Mouse (Mus musculus): ENCODE data around the gene Ifna2. TPM values are rescaled to one million over a fixed set of nuclear protein-coding genes. Genes with fewer than 3 reads are reported as not detected.
A peak's percentile ranks its signal among the peaks of the same experiment; 100 is the strongest.

The Ifna2 gene
- polyA plus RNA-seq, 1 experiment from 2014 or later = not detected

GRCm38 (mm10) chr4:88697753-88698152 lies 14.0 kb upstream of the Ifna2 start:
- Histone ChIP-seq H3K4me3 (no peak overlapping the region), H3K36me3 (replicated peaks) (no peaks in the 10 kb centered on the region), H3K4me1 (no peaks in the 10 kb centered on the region), H3K9me3 (no peaks in the 10 kb centered on the region), H3K27ac (no peak overlapping the region), H3K27me3 (ENCODE audit: poor library complexity, severe bottlenecking) (no peaks in the 10 kb centered on the region)
- DNase-seq (ENCODE audit: extremely low spot score, low spot score) = no peak
- 78% methylated on average over 4 of the region's 4 CpGs for WGBS

DNA sequence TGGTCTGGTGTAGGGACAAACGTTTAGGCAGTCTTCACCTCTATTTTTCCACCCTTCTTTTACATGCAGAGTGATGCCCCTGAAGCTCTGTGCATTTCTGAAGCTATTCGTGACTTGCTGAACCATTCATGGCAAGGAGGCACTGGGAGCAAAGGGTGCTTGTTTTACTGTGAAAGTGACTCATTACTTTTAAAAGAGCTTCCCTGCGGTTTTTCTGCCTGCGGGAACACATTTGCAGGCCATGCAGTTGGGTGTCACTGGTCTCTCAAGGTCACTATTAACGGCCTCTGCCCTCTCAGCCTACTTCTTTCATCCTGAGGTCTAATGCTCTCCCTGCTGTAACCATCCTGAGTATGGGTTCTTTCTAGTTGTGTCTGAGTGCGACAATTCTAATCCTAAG lies 13.4 kb upstream of the Ifna2 start:
- no peaks in the 10 kb centered on the region for H3K36me3 ChIP-seq (replicated peaks)
- no peak overlapping the region for H3K4me3 ChIP-seq
- H3K27ac ChIP-seq = no peak overlapping the region
- no peaks in the 10 kb centered on the region for H3K9me3 ChIP-seq
- 69% methylated on average over 6 of the region's 6 CpGs for WGBS
- no peaks in the 10 kb centered on the region for H3K27me3 ChIP-seq (ENCODE audit: poor library complexity, severe bottlenecking)
- H3K4me1 ChIP-seq = no peaks in the 10 kb centered on the region
- no peak for DNase-seq (ENCODE audit: extremely low spot score, low spot score)

DNA sequence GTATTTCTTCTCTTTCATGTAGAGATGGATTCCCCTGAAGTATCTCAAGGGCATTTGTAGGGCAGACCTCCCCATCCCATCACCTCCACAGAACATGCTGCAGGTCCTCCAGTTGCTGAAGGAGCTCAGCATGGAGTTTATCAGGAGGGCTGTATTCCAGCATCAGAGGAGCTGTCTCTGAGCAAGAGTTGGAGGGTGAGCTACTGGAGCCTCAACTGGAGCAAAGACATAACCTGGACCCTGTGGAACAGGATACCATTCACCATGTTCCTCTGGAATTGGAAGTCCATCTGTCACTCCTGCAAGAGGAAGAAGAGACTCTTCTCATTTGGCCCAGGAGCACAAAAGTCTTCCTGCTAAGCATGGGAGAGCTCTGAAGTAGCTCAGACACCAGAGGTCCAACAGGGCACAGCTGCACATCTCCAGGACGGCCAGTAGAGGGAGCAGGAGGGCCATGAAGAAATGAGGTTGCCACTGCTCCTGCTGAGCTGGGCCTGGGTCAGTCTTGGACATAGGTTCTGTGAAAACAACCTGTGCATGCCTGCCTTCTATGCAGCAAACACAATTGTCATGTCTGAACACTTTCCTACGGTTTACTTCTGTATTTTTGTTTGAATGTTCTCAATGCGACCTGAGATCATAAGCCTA lies 12.6 kb upstream of the Ifna2 start:
- 29% methylated on average over 3 of the region's 3 CpGs for WGBS
- DNase-seq (ENCODE audit: extremely low spot score, low spot score) = peak; percentile 75
- Histone ChIP-seq H3K36me3 (replicated peaks) (no peaks in the 10 kb centered on the region), H3K27ac (no peak overlapping the region), H3K4me1 (no peaks in the 10 kb centered on the region), H3K27me3 (ENCODE audit: poor library complexity, severe bottlenecking) (no peaks in the 10 kb centered on the region), H3K4me3 (no peak overlapping the region), H3K9me3 (no peaks in the 10 kb centered on the region)

GRCm38 (mm10) chr4:88693392-88693791 lies 9.7 kb upstream of the Ifna2 start:
- H3K4me1 ChIP-seq = no peaks in the 10 kb centered on the region
- no peaks in the 10 kb centered on the region for H3K27me3 ChIP-seq (ENCODE audit: poor library complexity, severe bottlenecking)
- 89% methylated on average over 2 of the region's 2 CpGs for WGBS
- H3K9me3 ChIP-seq = no peaks in the 10 kb centered on the region
- H3K27ac ChIP-seq = no peak overlapping the region
- DNase-seq (ENCODE audit: extremely low spot score, low spot score) = no peak
- no peak overlapping the region for H3K4me3 ChIP-seq
- H3K36me3 ChIP-seq (replicated peaks) = no peaks in the 10 kb centered on the region

DNA sequence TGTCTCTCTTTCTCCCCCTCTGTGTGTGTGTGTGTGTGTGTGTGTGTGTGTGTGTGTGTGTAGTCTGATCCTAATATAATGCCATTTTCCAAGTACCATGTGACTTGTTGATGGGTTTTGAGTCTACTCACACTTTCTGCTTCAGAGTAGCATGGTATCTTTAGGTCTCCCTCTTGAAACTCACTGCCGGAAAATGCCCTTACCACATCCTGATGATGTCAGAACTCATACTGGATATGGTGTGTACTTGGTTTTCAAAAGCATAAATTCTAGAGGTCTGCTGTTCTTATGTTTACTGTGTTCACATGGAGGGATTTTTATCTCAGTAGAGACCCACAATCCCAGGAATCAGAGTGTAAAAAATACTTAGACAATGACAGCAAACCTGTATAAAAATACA lies 8.8 kb upstream of the Ifna2 start:
- Histone ChIP-seq H3K4me3 (no peak overlapping the region), H3K4me1 (no peaks in the 10 kb centered on the region), H3K27me3 (ENCODE audit: poor library complexity, severe bottlenecking) (no peaks in the 10 kb centered on the region), H3K27ac (no peak overlapping the region), H3K36me3 (replicated peaks) (no peaks in the 10 kb centered on the region), H3K9me3 (no peaks in the 10 kb centered on the region)
- no peak for DNase-seq (ENCODE audit: extremely low spot score, low spot score)
- 97% methylated on average over 1 of the region's 1 CpGs for WGBS

DNA sequence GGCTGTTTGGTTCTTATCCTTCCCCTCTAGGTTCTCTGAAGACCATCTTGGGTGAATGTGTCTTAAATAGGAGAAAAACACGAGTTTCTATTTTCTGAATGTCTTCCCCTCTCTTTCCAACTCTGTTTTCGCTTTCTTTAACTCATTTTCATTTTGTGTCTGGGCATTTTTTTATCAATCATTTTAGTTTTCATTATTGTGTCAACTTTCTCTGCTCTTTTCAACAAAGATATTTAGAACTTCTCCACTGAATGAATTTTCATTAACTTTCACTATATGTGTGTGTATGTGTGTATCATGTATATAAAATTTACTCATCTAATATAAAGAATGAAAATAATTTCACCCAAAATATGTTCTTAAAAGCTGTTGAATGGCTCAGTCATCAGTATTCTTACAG lies 7.5 kb upstream of the Ifna2 start, which contains the start of gene Ifnab:
TSS of gene Ifnab (minus strand) at position 101 of the 400 bp plus-strand sequence.
- Histone ChIP-seq H3K9me3 (no peaks in the 10 kb centered on the region), H3K4me3 (no peak within 1 kb of the TSS), H3K27ac (no peak within 1 kb of the TSS), H3K36me3 (replicated peaks) (no peaks in the 10 kb centered on the region), H3K4me1 (no peaks in the 10 kb centered on the region), H3K27me3 (ENCODE audit: poor library complexity, severe bottlenecking) (no peaks in the 10 kb centered on the region)
- DNase-seq (ENCODE audit: extremely low spot score, low spot score) = no peak
- 69% methylated on average over 2 of the region's 2 CpGs for WGBS

- no peak for DNase-seq (ENCODE audit: extremely low spot score, low spot score)
- Histone ChIP-seq H3K36me3 (replicated peaks) (no peaks in the 10 kb centered on the region), H3K9me3 (no peaks in the 10 kb centered on the region), H3K4me1 (no peaks in the 10 kb centered on the region), H3K27me3 (ENCODE audit: poor library complexity, severe bottlenecking) (no peaks in the 10 kb centered on the region), H3K4me3 (no peak overlapping the region), H3K27ac (no peak overlapping the region)
- WGBS = 89% methylated on average over 3 of the region's 3 CpGs
Observed at GRCm38 (mm10) chr4:88681353-88681752, 2.4 kb downstream of the Ifna2 start.

GRCm38 (mm10) chr4:88680362-88680761 lies 3.4 kb downstream of the Ifna2 start:
- Histone ChIP-seq H3K4me1 (no peaks in the 10 kb centered on the region), H3K27ac (no peak overlapping the region), H3K27me3 (ENCODE audit: poor library complexity, severe bottlenecking) (no peaks in the 10 kb centered on the region), H3K9me3 (no peaks in the 10 kb centered on the region), H3K36me3 (replicated peaks) (no peaks in the 10 kb centered on the region), H3K4me3 (no peak overlapping the region)
- 52% methylated on average over 8 of the region's 8 CpGs for WGBS
- no peak for DNase-seq (ENCODE audit: extremely low spot score, low spot score)

- Histone ChIP-seq H3K9me3 (no peaks in the 10 kb centered on the region), H3K36me3 (replicated peaks) (no peaks in the 10 kb centered on the region), H3K4me1 (no peaks in the 10 kb centered on the region), H3K27me3 (ENCODE audit: poor library complexity, severe bottlenecking) (no peaks in the 10 kb centered on the region), H3K4me3 (no peak within 1 kb of the TSS), H3K27ac (no peak within 1 kb of the TSS)
- 84% methylated on average over 1 of the region's 1 CpGs for WGBS
- no peak for DNase-seq (ENCODE audit: extremely low spot score, low spot score)
Observed at GRCm38 (mm10) chr4:88676824-88677223, 6.9 kb downstream of the Ifna2 start, which contains the start of gene Ifna16. Gene Ifna16 (minus strand): TSS chr4:88676924.

DNA sequence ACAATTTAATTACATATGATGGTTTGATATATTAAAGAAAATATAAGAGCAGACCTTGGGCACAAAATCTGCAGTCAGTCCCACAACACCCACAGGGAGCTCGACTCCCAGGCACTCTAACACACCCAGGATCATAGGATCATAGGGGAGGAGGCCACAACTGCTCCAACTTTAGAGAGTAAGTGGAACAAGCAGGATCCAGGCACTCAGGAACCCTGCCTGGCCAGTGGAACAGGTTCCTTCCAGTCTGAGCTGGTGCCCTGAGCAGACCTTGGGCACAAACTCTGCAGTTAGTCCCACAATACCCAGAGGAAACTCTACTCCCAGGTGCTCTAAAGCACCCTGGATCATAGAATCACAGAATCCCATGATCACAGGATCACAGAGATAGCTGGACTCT lies 28.3 kb downstream of the Ifna2 start:
- H3K9me3 ChIP-seq = no peaks in the 10 kb centered on the region; the same call in 1 of the 2 replicates
- H3K27me3 ChIP-seq (ENCODE audit: poor library complexity, severe bottlenecking) = no peaks in the 10 kb centered on the region
- no peaks in the 10 kb centered on the region for H3K4me1 ChIP-seq
- no peaks in the 10 kb centered on the region for H3K36me3 ChIP-seq (replicated peaks)
- DNase-seq (ENCODE audit: extremely low spot score, low spot score) = no peak
- no peak overlapping the region for H3K27ac ChIP-seq
- WGBS = 60% methylated on average over 1 of the region's 1 CpGs
- no peak overlapping the region for H3K4me3 ChIP-seq

GRCm38 (mm10) chr4:88653644-88654043 lies 30.1 kb downstream of the Ifna2 start:
- no peak overlapping the region for H3K4me3 ChIP-seq
- H3K4me1 ChIP-seq = no peaks in the 10 kb centered on the region
- WGBS = 75% methylated on average over 3 of the region's 3 CpGs
- no peaks in the 10 kb centered on the region for H3K36me3 ChIP-seq (replicated peaks)
- H3K9me3 ChIP-seq = no peaks in the 10 kb centered on the region; the same call in 1 of the 2 replicates
- no peak overlapping the region for H3K27ac ChIP-seq
- H3K27me3 ChIP-seq (ENCODE audit: poor library complexity, severe bottlenecking) = no peaks in the 10 kb centered on the region
- no peak for DNase-seq (ENCODE audit: extremely low spot score, low spot score)

GRCm38 (mm10) chr4:88644359-88644758 lies 39.4 kb downstream of the Ifna2 start, which contains the start of gene Ifna13:
Gene Ifna13 (minus strand): TSS chr4:88644459.
- no peak for DNase-seq (ENCODE audit: extremely low spot score, low spot score)
- no peak within 1 kb of the TSS for H3K27ac ChIP-seq
- H3K4me3 ChIP-seq = no peak within 1 kb of the TSS
- H3K4me1 ChIP-seq = no peaks in the 10 kb centered on the region
- H3K27me3 ChIP-seq (ENCODE audit: poor library complexity, severe bottlenecking) = no peaks in the 10 kb centered on the region
- H3K36me3 ChIP-seq (replicated peaks) = no peaks in the 10 kb centered on the region
- no peaks in the 10 kb centered on the region for H3K9me3 ChIP-seq
- 61% methylated on average over 2 of the region's 2 CpGs for WGBS

GRCm38 (mm10) chr4:88642526-88642925 lies 41.2 kb downstream of the Ifna2 start:
- no peaks in the 10 kb centered on the region for H3K4me1 ChIP-seq
- H3K36me3 ChIP-seq (replicated peaks) = no peaks in the 10 kb centered on the region
- H3K27me3 ChIP-seq (ENCODE audit: poor library complexity, severe bottlenecking) = no peaks in the 10 kb centered on the region
- DNase-seq (ENCODE audit: extremely low spot score, low spot score) = no peak
- no peak overlapping the region for H3K27ac ChIP-seq
- H3K9me3 ChIP-seq = no peaks in the 10 kb centered on the region
- H3K4me3 ChIP-seq = no peak overlapping the region
- WGBS = 49% methylated on average over 2 of the region's 2 CpGs
